Mouse (Mus musculus) ES-E14 (cell line): Measurements from ENCODE around the gene Shoc2. TPM values are rescaled to one million over a fixed set of nuclear protein-coding genes. Genes with fewer than 3 reads are reported as not detected.
"Not testable (repeated sequence)": the region's sequence is repeated elsewhere in the genome, so short reads cannot be mapped to it uniquely, and the experiment has no call there.

ENCODE experiments used
- DNase-seq: peaks from one replicate; pipeline ENCODE4 v3.0.0-alpha.2; 2013; ENCODE audit warnings: low read depth, low spot score
- H3K27ac ChIP-seq: 2 replicates; pipeline ENCODE4 v1.5.1; 2012; ENCODE audit warnings: low read depth, mild to moderate bottlenecking, low read length, moderate library complexity, mixed read lengths; ENCODE audit not compliant: poor library complexity, insufficient read depth, severe bottlenecking
- H3K36me3 ChIP-seq: 2 replicates; pipeline ENCODE4 v1.6.1; 2012; ENCODE audit warnings: mild to moderate bottlenecking, low read length, moderate library complexity, mixed read lengths; ENCODE audit not compliant: control insufficient read depth, poor library complexity, insufficient read depth, severe bottlenecking
- H3K4me1 ChIP-seq, 2 experiments: fragments of 150-350 bp in 1 of 2; sonication (generic) in 1 of 2; 2 replicates each; pipeline ENCODE4 v1.6.1; 2012; ENCODE audit warnings: low read length in 2 of 2, mild to moderate bottlenecking in 1 of 2, mixed read lengths in 1 of 2; ENCODE audit not compliant: control insufficient read depth in 2 of 2, insufficient read depth in 2 of 2, poor library complexity in 1 of 2
- H3K4me3 ChIP-seq, 2 experiments: fragments of 150-350 bp in 1 of 2; sonication (generic) in 1 of 2; 2 replicates each; pipeline ENCODE4 v1.5.1; 2012; ENCODE audit warnings: low read length in 2 of 2, low read depth in 1 of 2, mild to moderate bottlenecking in 1 of 2, mixed read lengths in 1 of 2; ENCODE audit not compliant: insufficient read depth in 1 of 2, poor library complexity in 1 of 2, severe bottlenecking in 1 of 2
- H3K9ac ChIP-seq: 2 replicates; pipeline ENCODE4 v1.6.1; 2012; ENCODE audit warnings: low read depth, mild to moderate bottlenecking, low read length, mixed read lengths; ENCODE audit not compliant: poor library complexity, insufficient read depth, severe bottlenecking
- H3K9me3 ChIP-seq: fragments of 150-350 bp; sonication (generic); 2 replicates; pipeline ENCODE4 v1.6.1; 2012; ENCODE audit warnings: low read depth, mild to moderate bottlenecking, low read length; ENCODE audit not compliant: control insufficient read depth, insufficient read depth
- CHD2 ChIP-seq: IDR thresholded peaks from 2 replicates; pipeline ENCODE4 v1.6.1; 2014; ENCODE audit warnings: mild to moderate bottlenecking, low read depth, low read length, inconsistent platforms
- HCFC1 ChIP-seq: IDR thresholded peaks from 2 replicates; pipeline ENCODE4 v1.6.1; 2012; ENCODE audit warnings: low read length, inconsistent platforms, borderline replicate concordance; ENCODE audit not compliant: insufficient read depth
- MAFK ChIP-seq: IDR thresholded peaks from 2 replicates; pipeline ENCODE4 v1.6.1; 2014; ENCODE audit warnings: mild to moderate bottlenecking, low read depth, low read length, inconsistent platforms; ENCODE audit not compliant: insufficient read depth
- ZC3H11A ChIP-seq: IDR thresholded peaks from 2 replicates; pipeline ENCODE4 v1.6.1; 2012; ENCODE audit warnings: low read depth, mild to moderate bottlenecking, inconsistent platforms, low read length, borderline replicate concordance
- ZNF384 ChIP-seq: IDR thresholded peaks from 2 replicates; pipeline ENCODE4 v1.6.1; 2012; ENCODE audit warnings: low read depth, low read length, inconsistent platforms
- in situ Hi-C, 2 experiments: fragments of 600-800 bp; cut with MboI; formaldehyde crosslinking; loops; one replicate each; pipeline ENCODE4 v1.15.1; 2025; ENCODE audit warnings: low sequenced_read_pairs in 2 of 2, inconsistent platforms in 1 of 2; ENCODE audit not compliant: unreplicated experiment in 2 of 2
- total RNA-seq: library from RNA; depleted of rRNA; stranded (reverse); fragments of 300-350 nt; gene quantifications from 2 replicates; pipeline ENCODE4 v1.2.3, GENCODE M21; 2012

Gene Shoc2
- total RNA-seq, 1 experiment = 26.6 TPM

DNA sequence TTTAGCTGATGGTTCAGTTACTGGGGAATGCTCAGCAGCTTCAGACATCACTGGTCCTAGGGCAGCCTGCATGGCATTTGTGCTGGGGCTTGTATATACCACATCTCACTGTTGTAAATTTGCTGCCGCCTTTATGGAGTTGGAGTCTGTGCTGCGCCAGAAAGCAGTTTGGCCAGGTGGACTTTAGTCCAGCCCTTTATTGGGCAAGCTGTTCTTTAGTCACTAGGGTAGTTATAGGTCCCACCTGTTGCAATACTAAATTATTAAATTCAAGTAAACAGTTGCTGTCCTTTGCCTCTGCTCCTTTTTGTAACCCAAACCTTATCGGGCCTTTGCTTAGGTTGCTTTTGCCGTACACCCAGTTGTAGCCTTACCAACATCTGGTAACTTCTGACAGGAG lies 29.2 kb upstream of the Shoc2 start:
- H3K9ac ChIP-seq = no peak overlapping the region
- in situ Hi-C loops = no loop called here
- DNase-seq = no peak
- TF ChIP-seq ZC3H11A (no peak), ZNF384 (no peak), CHD2 (no peak), MAFK (no peak), HCFC1 (no peak)
- no peaks in the 10 kb centered on the region for H3K4me1 ChIP-seq
- H3K27ac ChIP-seq = no peak overlapping the region
- peaks cover 4% of the 10 kb centered on the region; the same call in 1 of the 2 replicates for H3K36me3 ChIP-seq
- no peak overlapping the region for H3K4me3 ChIP-seq
- H3K9me3 ChIP-seq = no peaks in the 10 kb centered on the region

DNA sequence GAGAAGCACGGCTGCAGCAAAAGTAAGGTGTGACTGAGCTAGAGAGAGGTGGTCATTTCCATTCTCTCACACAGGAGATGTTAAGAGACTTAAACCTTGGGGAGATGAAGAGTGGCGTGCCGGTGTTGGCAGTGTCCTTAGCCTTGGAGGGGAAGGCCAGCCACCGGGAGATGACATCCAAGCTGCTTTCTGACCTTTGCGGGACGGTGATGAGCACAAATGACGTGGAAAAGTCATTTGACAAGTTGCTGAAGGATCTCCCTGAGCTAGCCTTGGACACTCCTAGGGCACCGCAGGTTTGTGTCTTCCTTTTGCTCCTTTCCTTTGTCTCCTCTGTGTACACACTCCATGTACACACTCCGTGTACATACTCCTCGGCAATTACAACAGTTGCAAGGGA lies 24.6 kb upstream of the Shoc2 start:
- TF ChIP-seq CHD2 = no peak
- TF ChIP-seq ZC3H11A = no peak
- TF ChIP-seq MAFK = no peak
- TF ChIP-seq HCFC1 = no peak
- TF ChIP-seq ZNF384 = no peak
- Histone ChIP-seq H3K4me1 (no peaks in the 10 kb centered on the region), H3K9ac (no peak overlapping the region), H3K27ac (no peak overlapping the region), H3K4me3 (no peak overlapping the region), H3K36me3 (0 out of 2 replicates have a peak, but pooled peaks cover 2% of the 10 kb centered on the region), H3K9me3 (no peaks in the 10 kb centered on the region)
- DNase-seq = no peak
- in situ Hi-C loops = no loop called here

DNA sequence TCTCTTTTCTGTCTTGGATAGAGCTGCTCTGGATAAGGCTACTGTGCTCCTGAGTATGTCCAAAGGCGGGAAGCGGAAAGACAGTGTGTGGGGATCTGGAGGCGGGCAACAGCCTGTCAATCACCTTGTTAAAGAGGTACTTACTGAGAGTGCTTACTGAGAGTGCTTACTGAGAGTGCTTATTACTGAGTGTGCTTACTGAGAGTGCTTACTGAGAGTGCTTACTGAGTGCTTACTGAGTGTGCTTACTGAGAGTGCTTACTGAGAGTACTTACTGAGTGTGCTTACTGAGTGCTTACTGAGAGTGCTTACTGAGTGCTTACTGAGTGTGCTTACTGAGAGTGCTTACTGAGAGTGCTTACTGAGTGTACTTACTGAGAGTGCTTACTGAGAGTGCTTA lies 22.1 kb upstream of the Shoc2 start:
- H3K9me3 ChIP-seq, H3K4me3 ChIP-seq, H3K36me3 ChIP-seq, H3K27ac ChIP-seq, H3K4me1 ChIP-seq, in situ Hi-C loops, H3K9ac ChIP-seq, DNase-seq: not testable (repeated sequence)

DNA sequence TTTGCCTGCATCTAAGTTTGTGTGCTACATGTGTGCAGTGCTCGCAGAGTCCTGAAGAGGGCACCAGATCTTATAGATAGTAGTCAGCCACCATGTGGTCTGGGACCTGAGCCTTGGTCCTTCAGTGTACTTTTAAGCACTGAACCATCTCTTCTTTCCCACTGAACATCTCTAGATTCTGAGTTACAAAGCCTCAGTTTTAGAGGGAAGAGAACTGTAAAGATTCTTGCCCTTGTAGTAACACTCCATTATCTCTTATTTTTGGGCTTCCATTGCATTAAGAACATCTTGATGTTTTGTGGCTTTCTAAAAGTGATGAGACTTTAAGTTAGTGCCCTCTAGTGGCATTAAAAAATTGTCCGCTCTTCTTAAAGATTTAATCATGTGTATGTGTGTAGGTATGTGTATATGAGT lies 18.8 kb upstream of the Shoc2 start:
- no peak overlapping the region for H3K27ac ChIP-seq
- H3K36me3 ChIP-seq = no peaks in the 10 kb centered on the region
- DNase-seq = peak; percentile 77
- no peaks in the 10 kb centered on the region for H3K9me3 ChIP-seq
- in situ Hi-C loops = no loop called here
- no peaks in the 10 kb centered on the region for H3K4me1 ChIP-seq
- no peak for TF ChIP-seq CHD2
- TF ChIP-seq ZC3H11A = peak; percentile 10; the same call in 1 of the 2 replicates
- TF ChIP-seq HCFC1 = no peak
- TF ChIP-seq ZNF384 = no peak
- no peak overlapping the region for H3K9ac ChIP-seq
- no peak overlapping the region for H3K4me3 ChIP-seq

DNA sequence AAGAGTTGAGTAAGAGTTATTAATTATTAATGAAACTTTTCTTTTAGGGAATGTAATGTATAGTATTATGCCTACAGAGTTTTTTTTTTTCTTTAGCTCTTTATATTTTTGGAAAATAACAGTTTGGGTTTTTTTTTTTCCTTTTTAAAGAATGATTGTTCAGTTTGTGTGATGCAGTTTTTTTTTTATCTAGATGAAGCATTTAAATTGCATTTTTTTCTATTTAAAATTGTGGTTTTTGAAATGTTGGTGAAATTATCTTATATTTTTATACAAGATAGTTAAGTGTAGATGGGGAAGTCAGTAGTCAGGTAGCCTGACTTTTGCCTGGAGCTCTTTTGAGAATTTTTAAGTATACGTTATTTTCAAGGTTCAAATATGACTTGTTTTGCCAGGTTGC lies 17.4 kb upstream of the Shoc2 start:
- Histone ChIP-seq H3K4me3 (no peak overlapping the region), H3K9ac (no peak overlapping the region), H3K9me3 (no peaks in the 10 kb centered on the region), H3K36me3 (no peaks in the 10 kb centered on the region), H3K4me1 (no peaks in the 10 kb centered on the region), H3K27ac (no peak overlapping the region)
- DNase-seq = no peak
- in situ Hi-C loops = no loop called here
- TF ChIP-seq CHD2 (no peak), MAFK (no peak), ZC3H11A (no peak), HCFC1 (no peak), ZNF384 (no peak)
